Mouse (Mus musculus) liver, postnatal 0 days (tissue): ENCODE results near the gene Uqcr11. TPM values are rescaled to one million over a fixed set of nuclear protein-coding genes. Genes with fewer than 3 reads are reported as not detected.

ENCODE experiments used
- ATAC-seq: fragments of 200-750 bp; cut with Nextera tagmentation; 2 replicates; pipeline ENCODE4 v1.8.0; 2017; ENCODE audit warnings: mild to moderate bottlenecking, moderate library complexity
- DNase-seq: peaks from one replicate; pipeline ENCODE4 v3.0.0-alpha.2; 2016
- H3K27ac ChIP-seq: fragments of 300-500 bp; sonication (generic); 2 replicates; pipeline ENCODE4 v1.5.1; 2014; ENCODE audit warnings: antibody characterized with exemption, moderate library complexity, mild to moderate bottlenecking, low read depth
- H3K27me3 ChIP-seq: fragments of 300-500 bp; sonication (generic); 2 replicates; pipeline ENCODE4 v1.6.1; 2014; ENCODE audit warnings: low read length, control low read depth, mixed read lengths; ENCODE audit not compliant: insufficient read depth
- H3K36me3 ChIP-seq: fragments of 300-500 bp; sonication (generic); replicated peaks from 2 replicates; pipeline ENCODE4 v1.6.1; 2014; ENCODE audit warnings: mild to moderate bottlenecking, control low read depth, low read length, moderate library complexity, mixed read lengths; ENCODE audit not compliant: insufficient read depth
- H3K4me1 ChIP-seq: fragments of 300-500 bp; sonication (generic); 2 replicates; pipeline ENCODE4 v1.6.1; 2014; ENCODE audit warnings: antibody characterized with exemption, mild to moderate bottlenecking, control low read depth; ENCODE audit not compliant: insufficient read depth
- H3K4me2 ChIP-seq: fragments of 300-500 bp; sonication (generic); 2 replicates; pipeline ENCODE4 v1.6.1; 2014; ENCODE audit warnings: low read depth, mild to moderate bottlenecking, low read length, moderate library complexity, mixed read lengths
- H3K4me3 ChIP-seq: fragments of 300-500 bp; sonication (generic); 2 replicates; pipeline ENCODE4 v1.5.1; 2014; ENCODE audit warnings: low read depth, low read length
- H3K9ac ChIP-seq: fragments of 300-500 bp; sonication (generic); replicated peaks from 2 replicates; pipeline ENCODE4 v1.6.1; 2014; ENCODE audit warnings: mild to moderate bottlenecking, moderate library complexity
- H3K9me3 ChIP-seq: fragments of 300-500 bp; sonication (generic); 2 replicates; pipeline ENCODE4 v1.6.1; 2016; ENCODE audit warnings: mild to moderate bottlenecking, control low read depth, low read length, mixed read lengths
- CTCF ChIP-seq: sonication (generic); IDR thresholded peaks from 2 replicates; pipeline ENCODE4 v1.5.1; 2016; ENCODE audit warnings: antibody characterized with exemption, low read depth
- EP300 ChIP-seq: IDR thresholded peaks from 2 replicates; pipeline ENCODE4 v1.6.1; 2016; ENCODE audit warnings: antibody characterized with exemption, low read depth, mild to moderate bottlenecking
- WGBS: fragments of 180-500 bp; shearing (Covaris S2); extraction: QIAGEN DNeasy Blood & Tissue Kit; methylation state at CpG from one replicate; pipeline ENCODE4 v1.1.7; 2014; ENCODE audit not compliant: insufficient replicate concordance; 5-methylcytosine and 5-hydroxymethylcytosine counted together
- polyA plus RNA-seq: library from polyadenylated mRNA; unstranded; fragments of >200 nt; fragmentation: Nextera tagmentation; extraction: Ambion mirVana; gene quantifications from 2 replicates; pipeline ENCODE4 v1.2.1, GENCODE M21; 2015

Gene Uqcr11
- polyA plus RNA-seq, 1 experiment from 2014 or later, result 771 TPM

- peaks cover 40% of the 10 kb centered on the region for H3K36me3 ChIP-seq
- TF ChIP-seq CTCF (no peak), EP300 (no peak)
- H3K9me3 ChIP-seq, result no peaks in the 10 kb centered on the region
- H3K4me1 ChIP-seq, result peaks cover 33% of the 10 kb centered on the region
- H3K4me3 ChIP-seq, result peak overlapping the region; percentile 73
- no peaks in the 10 kb centered on the region for H3K27me3 ChIP-seq
- DNase-seq (no peak), ATAC-seq (no peak)
- no peak overlapping the region for H3K27ac ChIP-seq
- H3K9ac ChIP-seq, result peak overlapping the region; percentile 71
- 45% methylated on average over 8 of the region's 8 CpGs for WGBS
- peak overlapping the region; percentile 95 for H3K4me2 ChIP-seq
These were observed 9.0 kb downstream of the Uqcr11 start for GRCm38 (mm10) chr10:80397524-80398173.

- Histone ChIP-seq H3K4me2 (peak overlapping the region; percentile 95), H3K9me3 (no peaks in the 10 kb centered on the region), H3K9ac (peak overlapping the region; percentile 71; the same call in 1 of the 2 replicates), H3K36me3 (peaks cover 42% of the 10 kb centered on the region), H3K4me1 (peaks cover 33% of the 10 kb centered on the region), H3K4me3 (no peak overlapping the region), H3K27ac (no peak overlapping the region), H3K27me3 (no peaks in the 10 kb centered on the region)
- WGBS, result 71% methylated on average over 11 of the region's 11 CpGs
- no peak for DNase-seq
- TF ChIP-seq CTCF, result no peak
- TF ChIP-seq EP300, result no peak
- no peak for ATAC-seq
These were observed 9.7 kb downstream of the Uqcr11 start for GRCm38 (mm10) chr10:80396822-80397523.

DNA sequence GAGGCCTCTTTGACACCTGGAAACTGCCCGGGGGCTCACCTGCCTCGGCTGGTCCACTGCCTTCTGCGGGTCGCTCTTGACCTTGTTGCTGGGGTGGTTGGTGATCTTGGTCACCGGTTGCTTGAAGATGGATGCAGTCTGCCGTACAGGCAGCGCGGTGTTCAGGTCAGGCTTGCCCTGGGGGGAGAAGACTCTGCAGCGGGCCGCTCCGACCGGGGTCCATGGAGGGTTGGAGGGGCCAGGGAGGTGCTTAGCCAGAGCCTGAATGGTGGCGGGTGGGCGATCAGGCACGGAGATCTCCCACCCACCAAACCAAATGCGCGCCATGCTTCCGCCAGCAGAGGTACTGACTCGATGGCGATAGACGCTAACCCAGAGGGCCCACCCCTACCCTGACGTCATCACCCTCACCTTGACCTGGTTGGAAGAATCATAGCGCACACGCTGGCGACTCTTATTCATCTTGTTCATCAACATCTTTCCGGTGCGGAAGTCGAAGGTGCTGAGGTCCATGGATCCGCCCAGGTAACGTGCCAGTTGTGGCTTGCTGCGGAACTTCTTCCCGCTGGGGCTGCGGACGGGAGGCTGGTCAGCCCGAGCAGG lies 11.5 kb downstream of the Uqcr11 start:
- H3K4me3 ChIP-seq, result no peak overlapping the region
- 93% methylated on average over 34 of the region's 35 CpGs for WGBS

DNA sequence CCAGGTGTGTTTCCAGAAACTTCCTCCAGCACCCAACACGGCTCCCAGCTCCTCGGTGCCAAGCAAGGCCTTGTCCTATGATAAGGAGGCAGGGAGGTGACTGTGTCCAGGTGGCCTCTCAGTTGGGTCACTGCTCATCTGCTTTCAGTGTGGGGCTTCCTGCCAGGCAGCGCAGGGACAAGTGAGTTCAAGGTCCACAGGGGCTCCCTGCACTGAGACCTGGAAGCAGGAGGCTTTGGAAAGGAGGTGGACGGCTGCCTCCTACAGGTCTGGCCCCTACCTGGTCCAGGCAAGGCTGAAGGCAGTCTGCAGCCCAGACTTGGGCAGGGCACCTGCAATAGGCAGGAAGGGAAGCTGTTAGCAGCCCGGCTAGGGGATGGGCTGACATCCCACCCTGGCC lies 13.9 kb downstream of the Uqcr11 start:
- Histone ChIP-seq H3K27ac (no peak overlapping the region), H3K4me2 (no peak overlapping the region), H3K9ac (no peak overlapping the region), H3K27me3 (no peaks in the 10 kb centered on the region), H3K4me3 (no peak overlapping the region), H3K9me3 (no peaks in the 10 kb centered on the region), H3K4me1 (peaks cover 20% of the 10 kb centered on the region), H3K36me3 (peaks cover 42% of the 10 kb centered on the region)
- 81% methylated on average over 5 of the region's 5 CpGs for WGBS
- no peak for TF ChIP-seq CTCF
- TF ChIP-seq EP300, result no peak
- DNase-seq (no peak), ATAC-seq (no peak)

More for the DNA sequence above, 11.5 kb downstream of the Uqcr11 start:
- Histone ChIP-seq H3K36me3 (peaks cover 42% of the 10 kb centered on the region), H3K27me3 (no peaks in the 10 kb centered on the region), H3K9me3 (no peaks in the 10 kb centered on the region), H3K27ac (no peak overlapping the region), H3K4me2 (no peak overlapping the region), H3K4me1 (peaks cover 19% of the 10 kb centered on the region), H3K9ac (no peak overlapping the region)
- ATAC-seq, result no peak
- no peak for DNase-seq
- TF ChIP-seq CTCF, result no peak
- no peak for TF ChIP-seq EP300

DNA sequence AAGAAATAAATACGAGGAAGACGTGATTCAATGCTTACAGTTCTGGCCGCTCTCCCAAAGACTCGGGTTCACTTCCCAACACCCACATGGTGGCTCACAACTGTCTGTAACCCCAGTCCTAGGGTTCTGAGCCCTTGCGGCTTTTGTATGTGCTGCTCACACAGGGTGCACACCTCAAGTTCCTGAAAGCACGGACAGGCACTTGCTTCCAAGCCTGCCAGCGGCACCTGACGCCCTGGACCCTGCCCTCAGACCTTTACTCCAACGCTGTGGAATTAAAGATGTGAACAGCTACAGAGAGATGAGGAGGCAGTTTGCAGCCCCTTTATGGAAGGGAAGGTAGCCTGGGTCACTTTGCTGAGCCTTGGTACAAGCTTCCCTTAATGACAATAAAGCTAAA lies 15.9 kb downstream of the Uqcr11 start:
- DNase-seq, result no peak
- H3K9ac ChIP-seq, result no peak overlapping the region
- no peak for TF ChIP-seq EP300
- no peak for TF ChIP-seq CTCF
- peaks cover 10% of the 10 kb centered on the region; the same call in 1 of the 2 replicates for H3K27me3 ChIP-seq
- ATAC-seq, result no peak
- H3K36me3 ChIP-seq, result peaks cover 42% of the 10 kb centered on the region
- H3K9me3 ChIP-seq, result no peaks in the 10 kb centered on the region
- peaks cover 28% of the 10 kb centered on the region for H3K4me1 ChIP-seq
- no peak overlapping the region for H3K4me3 ChIP-seq
- 78% methylated on average over 9 of the region's 9 CpGs for WGBS
- no peak overlapping the region for H3K4me2 ChIP-seq
- no peak overlapping the region for H3K27ac ChIP-seq

DNA sequence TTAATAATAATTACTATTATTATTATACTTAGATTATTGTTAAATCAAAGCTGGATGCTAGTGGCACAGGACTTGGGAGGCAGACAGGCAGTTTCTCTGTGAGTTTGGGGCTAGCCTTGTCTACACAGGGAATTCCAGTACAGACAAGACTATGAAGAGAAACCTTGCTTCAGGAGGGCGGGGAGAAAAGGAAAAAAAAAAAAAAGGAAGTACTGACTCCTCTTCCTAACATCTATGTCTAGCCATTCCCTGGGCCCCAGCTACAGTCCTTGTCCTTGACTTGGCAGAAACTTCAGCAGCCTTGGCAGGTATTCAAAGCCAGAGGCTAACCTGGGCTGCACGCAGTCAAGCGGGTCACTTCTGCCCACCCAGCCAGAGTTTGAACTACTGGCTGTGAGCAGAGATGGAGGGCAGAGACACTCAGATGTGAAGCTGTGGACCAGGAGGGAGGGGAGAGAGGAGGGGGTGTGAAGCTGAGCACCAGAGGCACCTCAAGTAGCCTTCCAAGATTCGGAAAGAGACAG lies 17.4 kb downstream of the Uqcr11 start:
- peaks cover 10% of the 10 kb centered on the region; the same call in 1 of the 2 replicates for H3K27me3 ChIP-seq
- no peak overlapping the region for H3K4me3 ChIP-seq
- WGBS, result 54% methylated on average over 4 of the region's 4 CpGs
- ATAC-seq (no peak), DNase-seq (no peak)
- no peak for TF ChIP-seq CTCF
- TF ChIP-seq EP300, result no peak
- H3K27ac ChIP-seq, result no peak overlapping the region
- no peak overlapping the region for H3K4me2 ChIP-seq
- no peak overlapping the region for H3K9ac ChIP-seq
- H3K36me3 ChIP-seq, result peaks cover 29% of the 10 kb centered on the region
- peaks cover 43% of the 10 kb centered on the region for H3K4me1 ChIP-seq
- H3K9me3 ChIP-seq, result no peaks in the 10 kb centered on the region
